Mouse (Mus musculus) hindbrain, embryonic 16.5 days (tissue): ENCODE measurements around the gene Lix1l. TPM values are rescaled to one million over a fixed set of nuclear protein-coding genes. Genes with fewer than 3 reads are reported as not detected.

ENCODE experiments used
- ATAC-seq: fragments of 200-750 bp; cut with Nextera tagmentation; 2 replicates; pipeline ENCODE4 v1.8.0; 2017; ENCODE audit warnings: moderate TSS enrichment, moderate library complexity
- H3K27ac ChIP-seq: fragments of 300-500 bp; sonication (generic); 2 replicates; pipeline ENCODE4 v1.5.1; 2014; ENCODE audit warnings: low read depth, mild to moderate bottlenecking, control low read depth, low read length, moderate library complexity
- H3K27me3 ChIP-seq: fragments of 300-500 bp; sonication (generic); replicated peaks from 2 replicates; pipeline ENCODE4 v1.6.1; 2014; ENCODE audit warnings: low read length; ENCODE audit not compliant: control insufficient read depth, insufficient read depth
- H3K36me3 ChIP-seq: fragments of 300-500 bp; sonication (generic); 2 replicates; pipeline ENCODE4 v1.6.1; 2014; ENCODE audit warnings: mild to moderate bottlenecking, low read length, moderate library complexity, mixed read lengths; ENCODE audit not compliant: control insufficient read depth, insufficient read depth
- H3K4me1 ChIP-seq: fragments of 300-500 bp; sonication (generic); 2 replicates; pipeline ENCODE4 v1.6.1; 2014; ENCODE audit warnings: low read depth, low read length; ENCODE audit not compliant: control insufficient read depth, insufficient read depth
- H3K4me2 ChIP-seq: fragments of 300-500 bp; sonication (generic); 2 replicates; pipeline ENCODE4 v1.6.1; 2014; ENCODE audit warnings: mild to moderate bottlenecking, low read length, control low read depth, moderate library complexity
- H3K4me3 ChIP-seq: fragments of 300-500 bp; sonication (generic); 2 replicates; pipeline ENCODE4 v1.5.1; 2014; ENCODE audit warnings: mild to moderate bottlenecking, low read length, control low read depth, moderate library complexity
- H3K9ac ChIP-seq: fragments of 300-500 bp; sonication (generic); 2 replicates; pipeline ENCODE4 v1.6.1; 2014; ENCODE audit warnings: low read depth, mild to moderate bottlenecking, control low read depth, low read length, moderate library complexity
- H3K9me3 ChIP-seq: fragments of 300-500 bp; sonication (generic); 2 replicates; pipeline ENCODE4 v1.6.1; 2014; ENCODE audit warnings: mild to moderate bottlenecking, low read length, moderate library complexity; ENCODE audit not compliant: control insufficient read depth
- WGBS: fragments of 180-500 bp; shearing (Covaris S2); extraction: QIAGEN DNeasy Blood & Tissue Kit; methylation state at CpG from one replicate; pipeline ENCODE4 v1.1.7; 2014; 5-methylcytosine and 5-hydroxymethylcytosine counted together
- polyA plus RNA-seq: library from polyadenylated mRNA; unstranded; fragments of >200 nt; fragmentation: Nextera tagmentation; extraction: Ambion mirVana; gene quantifications from 2 replicates; pipeline ENCODE4 v1.2.1, GENCODE M21; 2015

Lix1l gene
- polyA plus RNA-seq, 1 experiment from 2014 or later: 5.1 TPM

GRCm38 (mm10) chr3:96579239-96579750, 21.7 kb upstream of the Lix1l start:
- no peak for ATAC-seq
- whole genome bisulfite sequencing: 84% methylated on average over 4 of the region's 4 CpGs
- H3K9me3 ChIP-seq: no peaks in the 10 kb centered on the region
- H3K36me3 ChIP-seq: no peaks in the 10 kb centered on the region
- no peak overlapping the region for H3K4me2 ChIP-seq
- H3K27me3 ChIP-seq: no peaks in the 10 kb centered on the region
- H3K4me3 ChIP-seq: no peak overlapping the region
- no peak overlapping the region for H3K9ac ChIP-seq
- H3K27ac ChIP-seq: no peak overlapping the region
- peaks cover 7% of the 10 kb centered on the region for H3K4me1 ChIP-seq

GRCm38 (mm10) chr3:96579885-96580454, 21.0 kb upstream of the Lix1l start:
- peak; percentile 82 for ATAC-seq

GRCm38 (mm10) chr3:96581141-96581540, 19.8 kb upstream of the Lix1l start:
- WGBS: 58% methylated on average over 6 of the region's 6 CpGs
- Histone ChIP-seq H3K9me3 (no peaks in the 10 kb centered on the region), H3K4me1 (peaks cover 7% of the 10 kb centered on the region), H3K4me2 (no peak overlapping the region), H3K36me3 (no peaks in the 10 kb centered on the region), H3K27ac (no peak overlapping the region), H3K4me3 (no peak overlapping the region), H3K27me3 (no peaks in the 10 kb centered on the region), H3K9ac (no peak overlapping the region)
- no peak for ATAC-seq

More at GRCm38 (mm10) chr3:96579885-96580454, 21.0 kb upstream of the Lix1l start:
- H3K36me3 ChIP-seq: no peaks in the 10 kb centered on the region
- WGBS: 13% methylated on average over 16 of the region's 16 CpGs
- H3K27me3 ChIP-seq: no peaks in the 10 kb centered on the region
- peak overlapping the region; percentile 30 for H3K4me3 ChIP-seq
- peak overlapping the region; percentile 56 for H3K4me2 ChIP-seq
- H3K4me1 ChIP-seq: peaks cover 7% of the 10 kb centered on the region
- peak overlapping the region; percentile 13; the same call in 1 of the 2 replicates for H3K27ac ChIP-seq
- no peaks in the 10 kb centered on the region for H3K9me3 ChIP-seq
- peak overlapping the region; percentile 61 for H3K9ac ChIP-seq

DNA sequence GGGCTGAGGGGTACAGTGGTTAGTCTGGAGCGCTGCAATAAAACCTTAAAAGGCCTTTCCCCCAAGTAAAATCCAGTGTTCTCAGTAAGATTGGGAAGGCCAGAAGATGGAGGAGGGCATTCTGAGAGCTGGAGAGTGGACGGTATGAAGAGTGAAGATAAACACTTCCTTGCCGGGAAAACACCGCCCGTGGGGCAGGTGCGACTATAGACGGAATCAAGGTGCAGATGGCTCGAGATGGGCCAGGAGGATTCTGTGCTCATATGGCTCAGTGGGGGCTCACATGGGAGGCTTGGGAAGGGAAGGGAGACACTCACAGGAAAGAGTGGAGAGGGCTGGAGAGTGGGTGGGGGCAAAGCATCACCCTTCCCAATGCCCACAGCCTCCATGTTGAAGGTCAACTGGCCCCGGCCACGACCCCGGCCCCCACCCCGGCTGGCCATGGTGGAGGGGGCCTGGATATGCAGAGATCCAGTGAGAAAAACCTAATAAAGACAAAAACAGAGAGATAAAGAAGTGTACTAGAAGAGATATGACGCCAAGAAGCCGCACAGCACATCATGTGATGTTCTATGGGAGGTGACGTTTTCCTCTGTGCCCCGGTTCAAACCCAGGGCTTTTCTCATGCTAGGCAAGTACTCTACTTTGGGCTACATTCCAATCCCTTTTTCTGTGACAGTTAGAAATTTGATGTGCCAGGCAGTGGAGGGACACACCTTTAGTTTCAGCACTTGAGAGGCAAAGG, 19.0 kb upstream of the Lix1l start:
- Histone ChIP-seq H3K27ac (no peak overlapping the region), H3K4me3 (no peak overlapping the region), H3K27me3 (no peaks in the 10 kb centered on the region), H3K9ac (no peak overlapping the region), H3K4me1 (peaks cover 7% of the 10 kb centered on the region), H3K9me3 (no peaks in the 10 kb centered on the region), H3K4me2 (no peak overlapping the region), H3K36me3 (no peaks in the 10 kb centered on the region)
- ATAC-seq: no peak
- 87% methylated on average over 16 of the region's 16 CpGs for WGBS

DNA sequence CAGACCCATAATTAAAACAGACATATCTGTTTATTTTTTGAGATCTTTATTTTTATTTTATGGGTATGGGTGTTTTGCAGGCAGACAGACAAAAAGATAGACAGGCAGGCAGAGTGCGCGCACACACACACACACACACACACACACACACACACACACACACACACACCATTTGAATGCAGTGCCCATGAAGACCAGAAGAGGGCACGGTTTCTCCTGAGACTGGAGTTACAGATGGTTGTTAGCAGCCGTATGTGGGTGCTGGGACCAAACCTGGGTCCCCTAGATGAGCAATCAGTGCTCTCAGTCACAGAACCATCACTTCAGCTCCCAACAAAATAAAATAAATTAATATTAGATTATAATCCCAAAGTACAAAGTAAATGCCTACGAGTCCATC, 17.6 kb upstream of the Lix1l start:
- Histone ChIP-seq H3K27me3 (no peaks in the 10 kb centered on the region), H3K9me3 (no peaks in the 10 kb centered on the region), H3K4me1 (peaks cover 4% of the 10 kb centered on the region), H3K4me2 (no peak overlapping the region), H3K9ac (no peak overlapping the region), H3K4me3 (no peak overlapping the region), H3K36me3 (no peaks in the 10 kb centered on the region), H3K27ac (no peak overlapping the region)
- WGBS: 95% methylated on average over 5 of the region's 5 CpGs
- ATAC-seq: no peak

GRCm38 (mm10) chr3:96590657-96591056, 10.3 kb upstream of the Lix1l start:
- no peak for ATAC-seq
- no peak overlapping the region for H3K9ac ChIP-seq
- H3K27ac ChIP-seq: no peak overlapping the region
- peaks cover 14% of the 10 kb centered on the region for H3K4me1 ChIP-seq
- no peaks in the 10 kb centered on the region for H3K9me3 ChIP-seq
- no peaks in the 10 kb centered on the region for H3K27me3 ChIP-seq
- WGBS: 84% methylated on average over 4 of the region's 4 CpGs
- H3K36me3 ChIP-seq: no peaks in the 10 kb centered on the region
- H3K4me2 ChIP-seq: no peak overlapping the region
- no peak overlapping the region for H3K4me3 ChIP-seq

GRCm38 (mm10) chr3:96593374-96593773, 7.6 kb upstream of the Lix1l start:
- ATAC-seq: no peak
- H3K4me1 ChIP-seq: peaks cover 35% of the 10 kb centered on the region
- WGBS: under 1% methylated on average over 10 of the region's 10 CpGs
- no peaks in the 10 kb centered on the region for H3K36me3 ChIP-seq
- H3K4me3 ChIP-seq: peak overlapping the region; percentile 55
- H3K9ac ChIP-seq: peak overlapping the region; percentile 68
- no peaks in the 10 kb centered on the region for H3K9me3 ChIP-seq
- H3K27ac ChIP-seq: peak overlapping the region; percentile 83
- H3K4me2 ChIP-seq: peak overlapping the region; percentile 85
- no peaks in the 10 kb centered on the region for H3K27me3 ChIP-seq

- peak within 1 kb of the TSS; percentile 83 for H3K27ac ChIP-seq
- peak; percentile 91 for ATAC-seq
- no peaks in the 10 kb centered on the region for H3K9me3 ChIP-seq
- H3K36me3 ChIP-seq: no peaks in the 10 kb centered on the region
- 0% methylated on average over 38 of the region's 38 CpGs for WGBS
- peak within 1 kb of the TSS; percentile 68 for H3K9ac ChIP-seq
- peak within 1 kb of the TSS; percentile 55 for H3K4me3 ChIP-seq
- H3K4me2 ChIP-seq: peak within 1 kb of the TSS; percentile 85
- H3K27me3 ChIP-seq: no peaks in the 10 kb centered on the region
- H3K4me1 ChIP-seq: peaks cover 41% of the 10 kb centered on the region
These were observed 7.0 kb upstream of the Lix1l start, which contains the start of gene Polr3gl for GRCm38 (mm10) chr3:96593790-96594560. Gene Polr3gl, minus strand, starts transcription at chr3:96594181.

GRCm38 (mm10) chr3:96594851-96595250, 6.1 kb upstream of the Lix1l start:
- H3K4me2 ChIP-seq: no peak overlapping the region
- H3K36me3 ChIP-seq: no peaks in the 10 kb centered on the region
- H3K9me3 ChIP-seq: no peaks in the 10 kb centered on the region
- ATAC-seq: no peak
- no peak overlapping the region for H3K9ac ChIP-seq
- no peak overlapping the region for H3K27ac ChIP-seq
- peaks cover 48% of the 10 kb centered on the region for H3K4me1 ChIP-seq
- no peak overlapping the region for H3K4me3 ChIP-seq
- WGBS: 85% methylated on average over 5 of the region's 5 CpGs
- H3K27me3 ChIP-seq: no peaks in the 10 kb centered on the region
